Mouse (Mus musculus): ENCODE measurements at regions not wholly inside any gene's neighbourhood (a gene's known extent, or its start where the extent isn't known, plus 50 kb on each side); places are given as distances from the start of the nearest gene placed in this dataset.

DNA sequence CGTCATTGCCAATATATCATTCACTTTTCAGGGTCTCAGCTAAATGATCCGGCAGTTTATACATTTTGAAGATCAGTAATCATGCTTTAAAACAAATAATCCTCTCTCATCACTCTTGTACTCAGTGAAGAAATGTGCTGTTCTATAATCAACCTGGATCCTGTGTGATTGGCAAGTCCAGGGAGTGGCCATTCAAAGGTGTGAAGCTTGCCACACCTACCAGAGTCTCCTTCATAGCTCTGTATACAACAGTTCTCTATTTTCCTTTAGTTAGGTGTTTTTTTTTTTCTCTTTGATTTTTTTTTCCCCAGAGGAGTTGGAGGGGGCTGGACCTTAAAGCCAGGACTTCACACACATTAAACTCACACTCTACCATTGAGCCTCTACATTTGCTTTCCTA is 92.7 kb upstream of the Mon1b start:
- TF ChIP-seq CTCF (IDR thresholded peaks at IDR 0.05) (no peak), EP300 (IDR thresholded peaks at IDR 0.05) (no peak)

Measured in lung, postnatal 0 days (tissue).